Mouse (Mus musculus) forebrain, embryonic 12.5 days (tissue): ENCODE measurements around the gene Ascc1. TPM values are rescaled to one million over a fixed set of nuclear protein-coding genes. Genes with fewer than 3 reads are reported as not detected.
A peak's percentile ranks its signal among the peaks of the same experiment; 100 is the strongest.
"Not testable (repeated sequence)": the region's sequence is repeated elsewhere in the genome, so short reads cannot be mapped to it uniquely, and the experiment has no call there.

Experiments used
- ATAC-seq: fragments of 200-750 bp; cut with Nextera tagmentation; 2 replicates; pipeline ENCODE4 v1.8.0; 2017; ENCODE audit warnings: moderate TSS enrichment; ENCODE audit not compliant: low FRiP score
- H3K27ac ChIP-seq: fragments of 300-500 bp; sonication (generic); 2 replicates; pipeline ENCODE4 v1.5.1; 2016; ENCODE audit warnings: mild to moderate bottlenecking
- H3K27me3 ChIP-seq: fragments of 300-500 bp; sonication (generic); 2 replicates; pipeline ENCODE4 v1.6.1; 2016; ENCODE audit warnings: mild to moderate bottlenecking
- H3K36me3 ChIP-seq: fragments of 300-500 bp; sonication (generic); replicated peaks from 2 replicates; pipeline ENCODE4 v1.6.1; 2016; ENCODE audit warnings: mild to moderate bottlenecking
- H3K4me1 ChIP-seq: fragments of 300-500 bp; sonication (generic); 2 replicates; pipeline ENCODE4 v1.6.1; 2016
- H3K4me2 ChIP-seq: fragments of 300-500 bp; sonication (generic); 2 replicates; pipeline ENCODE4 v1.6.1; 2016; ENCODE audit warnings: mild to moderate bottlenecking, moderate library complexity
- H3K4me3 ChIP-seq: fragments of 300-500 bp; sonication (generic); replicated peaks from 2 replicates; pipeline ENCODE4 v1.5.1; 2016; ENCODE audit warnings: mild to moderate bottlenecking
- H3K9ac ChIP-seq: fragments of 300-500 bp; sonication (generic); 2 replicates; pipeline ENCODE4 v1.6.1; 2016; ENCODE audit warnings: mild to moderate bottlenecking
- H3K9me3 ChIP-seq: fragments of 300-500 bp; sonication (generic); 2 replicates; pipeline ENCODE4 v1.6.1; 2016
- WGBS: fragments of 180-500 bp; shearing (Covaris S2); methylation state at CpG from one replicate; pipeline ENCODE4 v1.1.7; 2016; 5-methylcytosine and 5-hydroxymethylcytosine counted together
- polyA plus RNA-seq: library from polyadenylated mRNA; unstranded; fragments of >200 nt; fragmentation: Nextera tagmentation; extraction: Ambion mirVana; gene quantifications from 2 replicates; pipeline ENCODE4 v1.2.1, GENCODE M21; 2016

Gene Ascc1
- polyA plus RNA-seq, 1 experiment from 2014 or later: 38.6 TPM

DNA sequence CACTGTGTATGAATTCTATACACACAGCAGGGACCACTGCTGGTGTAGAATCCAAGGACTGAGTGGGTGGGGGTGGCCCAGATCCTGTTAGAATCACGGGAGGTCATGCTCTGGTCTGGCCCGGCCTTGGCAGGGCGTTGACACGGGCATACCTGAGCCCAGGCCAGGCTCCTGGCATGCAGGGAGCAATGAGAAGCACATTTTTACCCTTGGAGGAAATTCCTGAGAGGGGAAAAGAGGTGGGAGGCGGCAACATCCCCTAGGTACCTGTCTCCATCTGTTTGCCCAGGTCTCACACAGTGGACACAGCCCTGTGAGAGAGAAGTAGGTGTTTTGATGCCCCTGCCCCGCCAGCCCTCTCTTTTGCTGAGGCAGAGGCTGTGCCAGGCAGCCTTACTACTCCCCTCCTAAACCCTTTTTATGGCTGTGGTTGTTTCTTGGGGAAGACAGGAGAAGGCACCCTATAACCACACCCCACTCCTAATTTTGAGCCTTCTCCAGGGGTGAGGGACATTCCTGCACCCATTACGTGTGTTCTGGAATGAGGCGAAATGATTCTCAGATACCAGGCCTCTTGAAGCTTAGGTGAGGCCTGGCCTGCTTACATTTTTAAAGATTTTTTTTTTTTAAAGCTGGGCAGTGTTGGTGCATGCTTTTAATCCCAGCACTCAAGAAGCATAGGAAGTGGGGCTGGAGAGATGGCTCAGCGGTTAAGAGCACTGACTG lies 111.5 kb downstream of the Ascc1 start:
- H3K4me3 ChIP-seq: no peak overlapping the region
- WGBS: 87% methylated on average over 9 of the region's 9 CpGs
- H3K9ac ChIP-seq: no peak overlapping the region
- ATAC-seq: no peak
- H3K4me2 ChIP-seq: no peak overlapping the region
- H3K9me3 ChIP-seq: no peaks in the 10 kb centered on the region
- H3K27ac ChIP-seq: no peak overlapping the region
- peaks cover 23% of the 10 kb centered on the region for H3K27me3 ChIP-seq
- peaks cover 35% of the 10 kb centered on the region for H3K4me1 ChIP-seq
- no peaks in the 10 kb centered on the region for H3K36me3 ChIP-seq

DNA sequence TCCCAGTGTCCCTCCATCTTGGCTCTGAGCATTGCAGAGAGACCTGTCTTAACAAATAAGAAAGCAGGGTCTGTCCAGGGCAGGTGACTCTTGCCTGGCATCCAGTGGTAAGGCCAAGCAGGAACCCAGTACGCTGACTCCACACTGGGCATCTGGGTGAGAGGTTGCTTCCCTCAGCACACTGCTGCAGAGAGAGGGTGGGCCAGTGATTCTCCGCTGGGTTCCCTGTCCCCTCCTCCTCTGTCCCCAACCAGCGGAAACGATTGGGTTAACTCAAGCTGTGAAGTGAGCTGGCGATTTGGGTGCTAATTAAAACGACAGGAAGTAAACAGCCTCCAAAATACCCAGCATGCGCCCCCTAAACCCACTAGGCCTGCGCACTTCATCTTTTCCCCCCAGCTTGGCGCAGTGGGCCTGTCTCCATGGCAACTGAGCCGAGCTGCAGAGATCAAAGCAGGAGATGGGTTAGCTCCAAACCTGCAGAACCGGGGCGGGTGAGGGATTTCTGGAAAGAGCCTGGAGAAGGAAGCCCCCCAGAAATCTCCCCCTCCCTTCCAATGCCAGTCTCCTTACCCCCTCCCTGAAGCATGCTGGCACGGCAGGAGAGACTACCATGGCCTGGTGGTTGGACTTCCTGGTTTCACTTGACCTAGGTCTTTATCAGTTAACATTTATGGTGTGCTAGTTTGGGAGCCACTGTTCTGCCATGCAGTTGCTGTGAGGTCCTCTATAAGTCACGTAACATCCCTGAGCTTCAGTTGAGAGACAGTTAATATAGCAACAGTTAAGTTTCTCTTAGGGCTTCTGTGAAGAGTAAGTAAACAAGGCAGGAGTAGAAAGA lies 113.0 kb downstream of the Ascc1 start:
- peaks cover 29% of the 10 kb centered on the region for H3K4me1 ChIP-seq
- H3K4me2 ChIP-seq: peak overlapping the region; percentile 51
- peak; percentile 91 for ATAC-seq
- H3K9me3 ChIP-seq: no peaks in the 10 kb centered on the region
- peak overlapping the region; percentile 24 for H3K4me3 ChIP-seq
- H3K36me3 ChIP-seq: no peaks in the 10 kb centered on the region
- 5% methylated on average over 14 of the region's 14 CpGs for WGBS
- H3K27me3 ChIP-seq: peaks cover 9% of the 10 kb centered on the region
- peak overlapping the region; percentile 29; the same call in 1 of the 2 replicates for H3K9ac ChIP-seq
- peak overlapping the region; percentile 62 for H3K27ac ChIP-seq

DNA sequence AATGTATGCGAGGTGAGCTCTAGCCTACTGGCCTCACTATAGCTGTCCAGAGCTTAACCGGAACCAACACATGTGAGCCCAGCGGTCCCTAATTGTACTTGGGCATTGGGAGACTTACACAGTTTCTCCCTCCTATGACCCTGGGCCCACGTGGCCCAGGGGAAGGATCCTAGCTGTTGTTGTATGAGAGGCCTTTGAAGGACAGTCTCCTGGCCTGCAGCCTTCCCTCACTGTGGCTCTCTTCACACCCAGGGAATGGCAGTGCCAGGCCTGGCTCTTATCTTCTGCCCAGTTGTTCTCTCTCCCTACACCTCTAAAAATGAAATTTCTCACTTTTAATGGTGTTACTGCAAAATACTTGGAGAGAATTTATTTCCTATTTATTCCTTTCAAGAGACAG lies 114.4 kb downstream of the Ascc1 start:
- no peak overlapping the region for H3K27ac ChIP-seq
- no peaks in the 10 kb centered on the region for H3K36me3 ChIP-seq
- H3K4me1 ChIP-seq: peaks cover 29% of the 10 kb centered on the region
- no peak overlapping the region for H3K4me2 ChIP-seq
- no peak overlapping the region for H3K9ac ChIP-seq
- 47% methylated on average over 4 of the region's 4 CpGs for WGBS
- no peaks in the 10 kb centered on the region; the same call in 1 of the 2 replicates for H3K27me3 ChIP-seq
- H3K4me3 ChIP-seq: no peak overlapping the region
- ATAC-seq: no peak
- no peaks in the 10 kb centered on the region for H3K9me3 ChIP-seq

- H3K4me3 ChIP-seq: no peak overlapping the region
- H3K4me2 ChIP-seq: no peak overlapping the region
- no peaks in the 10 kb centered on the region for H3K9me3 ChIP-seq
- no peaks in the 10 kb centered on the region; the same call in 1 of the 2 replicates for H3K27me3 ChIP-seq
- H3K36me3 ChIP-seq: no peaks in the 10 kb centered on the region
- no peak for ATAC-seq
- H3K9ac ChIP-seq: no peak overlapping the region
- 55% methylated on average over 7 of the region's 7 CpGs for WGBS
- peaks cover 29% of the 10 kb centered on the region for H3K4me1 ChIP-seq
- no peak overlapping the region for H3K27ac ChIP-seq
Measured at GRCm38 (mm10) chr10:60118464-60118863, 115.9 kb downstream of the Ascc1 start.

DNA sequence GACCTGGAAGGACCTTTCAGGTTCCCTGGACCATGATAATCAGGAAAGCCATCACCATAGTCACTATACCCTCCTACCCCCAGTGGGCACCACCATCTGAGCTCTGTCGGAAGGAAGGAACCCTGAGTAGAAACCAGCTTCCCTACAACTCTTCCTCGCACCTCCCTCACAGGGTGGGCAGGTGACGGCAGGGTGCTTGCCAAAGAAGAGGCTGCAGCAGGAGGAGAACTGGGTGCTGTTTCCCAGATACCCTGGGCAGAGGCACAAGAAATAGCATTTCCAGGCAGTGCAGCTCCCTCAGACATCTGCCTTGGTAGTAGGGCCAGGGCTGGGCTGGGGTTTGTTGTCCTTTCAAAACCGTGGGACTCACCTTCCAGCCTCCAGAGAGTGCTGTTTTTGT lies 118.0 kb downstream of the Ascc1 start:
- 0 out of 2 replicates have a peak, but pooled peaks cover 3% of the 10 kb centered on the region for H3K27me3 ChIP-seq
- WGBS: 81% methylated on average over 4 of the region's 4 CpGs
- no peak overlapping the region for H3K9ac ChIP-seq
- no peaks in the 10 kb centered on the region for H3K9me3 ChIP-seq
- no peaks in the 10 kb centered on the region for H3K36me3 ChIP-seq
- no peak overlapping the region for H3K4me3 ChIP-seq
- peaks cover 24% of the 10 kb centered on the region for H3K4me1 ChIP-seq
- H3K4me2 ChIP-seq: no peak overlapping the region
- H3K27ac ChIP-seq: no peak overlapping the region
- ATAC-seq: no peak

DNA sequence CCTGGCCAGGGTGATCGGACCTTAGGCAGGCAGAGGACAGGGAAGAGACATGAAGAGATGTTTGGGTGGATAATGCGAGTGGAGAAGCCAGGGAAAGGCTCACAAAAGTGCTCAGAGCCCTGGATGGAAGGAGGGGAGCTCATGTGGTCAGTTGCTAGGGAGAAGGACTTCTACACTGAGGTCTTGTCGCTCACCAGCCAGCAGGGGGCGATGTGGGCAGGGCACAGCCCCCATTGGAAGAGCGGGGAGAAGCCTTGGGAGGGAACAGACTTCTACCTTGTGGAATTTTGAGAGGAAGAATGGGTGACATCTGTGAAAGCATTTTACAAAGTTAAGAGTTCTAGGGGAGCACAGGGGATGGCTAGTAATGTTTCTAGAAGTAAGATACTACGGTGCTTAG lies 121.5 kb downstream of the Ascc1 start:
- 64% methylated on average over 6 of the region's 6 CpGs for WGBS

DNA sequence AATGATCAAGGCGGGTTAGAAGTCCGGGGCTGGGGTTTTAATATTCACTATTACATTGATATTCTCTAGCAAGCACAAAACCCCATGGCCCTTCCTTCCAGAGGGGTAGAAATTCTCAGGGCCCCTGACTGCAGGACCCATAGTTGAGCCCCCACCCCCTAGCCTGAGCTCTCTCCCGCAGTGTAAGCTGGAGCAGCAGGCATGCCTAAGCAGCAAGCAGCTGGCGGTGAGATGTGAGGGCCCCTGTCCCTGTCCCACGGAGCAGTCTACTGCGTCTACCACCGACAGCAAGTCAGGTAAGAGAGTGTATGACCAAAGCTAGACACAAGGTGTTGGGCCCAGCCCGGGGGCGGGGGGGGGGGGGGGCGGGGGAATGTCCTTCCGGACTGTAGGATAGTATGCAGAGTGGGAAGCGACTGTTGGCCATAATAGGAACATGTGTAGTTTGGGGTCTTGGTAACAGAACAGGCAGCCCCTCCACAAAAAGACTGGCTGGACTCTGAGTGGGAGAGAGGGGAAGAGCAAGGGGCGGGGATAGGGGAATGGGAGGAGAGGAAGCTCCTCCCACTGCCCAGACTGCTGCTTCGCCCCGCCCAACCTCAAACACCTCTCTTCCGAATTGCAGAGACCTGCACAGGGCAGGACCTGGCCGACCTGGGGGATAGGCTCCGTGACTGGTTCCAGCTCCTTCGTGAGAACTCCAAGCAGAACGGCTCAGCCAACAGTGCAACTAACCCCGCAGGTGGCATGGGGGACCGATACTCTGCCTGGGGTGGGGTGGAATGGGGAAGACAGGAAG lies 123.1 kb downstream of the Ascc1 start:
- H3K4me3 ChIP-seq: no peak overlapping the region
- H3K36me3 ChIP-seq: no peaks in the 10 kb centered on the region
- 22% methylated on average over 20 of the region's 22 CpGs for WGBS
- H3K4me2 ChIP-seq: peak overlapping the region; percentile 25
- no peak overlapping the region for H3K9ac ChIP-seq
- no peaks in the 10 kb centered on the region for H3K9me3 ChIP-seq
- peak; percentile 55; the same call in 1 of the 2 replicates for ATAC-seq
- H3K27me3 ChIP-seq: 0 out of 2 replicates have a peak, but pooled peaks cover 3% of the 10 kb centered on the region
- H3K27ac ChIP-seq: no peak overlapping the region
- peaks cover 7% of the 10 kb centered on the region for H3K4me1 ChIP-seq

More for the DNA sequence above, 121.5 kb downstream of the Ascc1 start:
- no peak for ATAC-seq
- H3K27ac ChIP-seq: no peak overlapping the region
- H3K27me3 ChIP-seq: 0 out of 2 replicates have a peak, but pooled peaks cover 3% of the 10 kb centered on the region
- H3K4me1 ChIP-seq: peaks cover 7% of the 10 kb centered on the region
- no peaks in the 10 kb centered on the region for H3K36me3 ChIP-seq
- no peak overlapping the region for H3K9ac ChIP-seq
- no peak overlapping the region for H3K4me3 ChIP-seq
- no peaks in the 10 kb centered on the region for H3K9me3 ChIP-seq
- H3K4me2 ChIP-seq: no peak overlapping the region

DNA sequence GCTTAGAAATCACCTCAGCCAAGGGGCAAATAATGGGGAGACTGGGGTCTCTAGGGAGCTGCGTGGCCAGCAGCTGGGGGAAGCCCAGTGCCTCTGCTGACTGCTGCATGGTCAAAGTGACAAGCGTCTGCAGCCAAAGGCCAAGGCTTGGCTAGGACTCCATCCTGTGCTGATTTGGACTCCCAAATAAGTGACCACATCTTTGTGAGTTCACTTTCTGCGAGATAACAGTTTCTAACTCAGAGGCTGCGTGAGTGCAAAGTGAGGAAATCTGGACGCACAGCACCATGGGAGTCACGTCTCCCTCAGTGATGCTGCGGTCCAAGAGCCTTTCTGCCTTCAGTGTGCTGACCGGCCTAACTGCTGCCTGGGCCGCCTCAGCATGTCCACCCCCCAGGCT lies 125.7 kb downstream of the Ascc1 start:
- no peak for ATAC-seq
- Histone ChIP-seq H3K9ac (no peak overlapping the region), H3K4me2 (no peak overlapping the region), H3K27me3 (0 out of 2 replicates have a peak, but pooled peaks cover 3% of the 10 kb centered on the region), H3K4me1 (peaks cover 7% of the 10 kb centered on the region), H3K36me3 (no peaks in the 10 kb centered on the region), H3K27ac (no peak overlapping the region), H3K4me3 (no peak overlapping the region), H3K9me3 (no peaks in the 10 kb centered on the region)
- WGBS: 87% methylated on average over 9 of the region's 9 CpGs

DNA sequence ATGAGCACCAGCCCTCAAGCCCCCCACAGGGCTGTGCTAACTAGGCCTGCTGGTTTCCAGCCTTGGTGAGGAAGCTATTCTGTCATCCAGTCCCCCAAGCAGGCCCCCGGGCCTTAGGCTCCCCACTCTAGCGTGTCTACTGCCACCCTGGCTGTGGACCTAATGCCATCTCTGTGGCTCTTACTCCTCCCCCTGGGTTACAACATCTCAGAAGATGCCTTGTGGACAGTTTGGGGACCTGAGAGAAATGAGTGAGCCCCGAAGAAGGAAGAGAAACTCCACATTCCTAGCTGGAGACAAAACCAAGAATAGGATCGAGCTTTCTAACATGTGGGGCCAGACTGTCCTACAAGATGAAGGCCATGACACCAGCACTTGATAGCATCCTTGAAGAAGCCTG lies 127.9 kb downstream of the Ascc1 start:
- Histone ChIP-seq H3K4me1 (peaks cover 11% of the 10 kb centered on the region), H3K27me3 (no peaks in the 10 kb centered on the region), H3K9me3 (no peaks in the 10 kb centered on the region), H3K4me2 (no peak overlapping the region), H3K9ac (no peak overlapping the region), H3K36me3 (no peaks in the 10 kb centered on the region), H3K4me3 (no peak overlapping the region), H3K27ac (no peak overlapping the region)
- ATAC-seq: no peak
- 85% methylated on average over 4 of the region's 4 CpGs for WGBS

DNA sequence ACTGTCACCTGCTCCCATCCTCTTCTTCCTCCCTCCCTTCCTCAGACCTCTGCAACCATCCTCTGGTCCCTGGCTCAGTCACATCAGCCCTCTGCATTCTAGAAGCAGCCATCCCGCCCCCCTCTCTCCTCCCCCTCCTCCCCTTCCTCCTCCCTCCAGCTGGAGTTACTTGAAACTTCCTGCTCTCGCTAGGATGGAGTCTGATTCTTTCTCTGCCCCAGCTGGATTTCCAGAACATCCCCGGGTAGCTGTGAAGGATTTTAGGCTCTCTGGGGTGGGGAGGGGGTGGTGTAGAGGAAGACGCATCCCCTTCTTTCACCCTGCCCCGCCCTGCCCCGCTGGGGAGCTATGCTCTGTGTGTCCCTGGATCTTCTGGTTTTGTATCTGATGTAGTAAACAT lies 130.9 kb downstream of the Ascc1 start:
- Histone ChIP-seq H3K27me3 (no peaks in the 10 kb centered on the region), H3K4me1 (peaks cover 5% of the 10 kb centered on the region; the same call in 1 of the 2 replicates), H3K9me3 (no peaks in the 10 kb centered on the region), H3K27ac (no peak overlapping the region), H3K4me2 (no peak overlapping the region), H3K9ac (no peak overlapping the region), H3K36me3 (no peaks in the 10 kb centered on the region), H3K4me3 (no peak overlapping the region)
- ATAC-seq: no peak
- WGBS: 37% methylated on average over 6 of the region's 6 CpGs

GRCm38 (mm10) chr10:60134201-60134600 lies 131.6 kb downstream of the Ascc1 start:
- H3K27ac ChIP-seq: no peak overlapping the region
- H3K4me3 ChIP-seq: no peak overlapping the region
- no peak for ATAC-seq
- no peaks in the 10 kb centered on the region for H3K36me3 ChIP-seq
- no peaks in the 10 kb centered on the region for H3K27me3 ChIP-seq
- H3K9ac ChIP-seq: no peak overlapping the region
- H3K4me2 ChIP-seq: no peak overlapping the region
- 65% methylated on average over 9 of the region's 9 CpGs for WGBS
- no peaks in the 10 kb centered on the region for H3K9me3 ChIP-seq
- H3K4me1 ChIP-seq: peaks cover 5% of the 10 kb centered on the region; the same call in 1 of the 2 replicates

- H3K4me1 ChIP-seq, H3K4me3 ChIP-seq, H3K9ac ChIP-seq, H3K4me2 ChIP-seq, H3K36me3 ChIP-seq, H3K9me3 ChIP-seq, H3K27me3 ChIP-seq, ATAC-seq, H3K27ac ChIP-seq: not testable (repeated sequence)
- 45% methylated on average over 1 of the region's 1 CpGs for WGBS
Measured at GRCm38 (mm10) chr10:60136010-60136409, 133.4 kb downstream of the Ascc1 start.
